ENCODE assay signal across 8 mouse cellular contexts in the genomic region with DNA sequence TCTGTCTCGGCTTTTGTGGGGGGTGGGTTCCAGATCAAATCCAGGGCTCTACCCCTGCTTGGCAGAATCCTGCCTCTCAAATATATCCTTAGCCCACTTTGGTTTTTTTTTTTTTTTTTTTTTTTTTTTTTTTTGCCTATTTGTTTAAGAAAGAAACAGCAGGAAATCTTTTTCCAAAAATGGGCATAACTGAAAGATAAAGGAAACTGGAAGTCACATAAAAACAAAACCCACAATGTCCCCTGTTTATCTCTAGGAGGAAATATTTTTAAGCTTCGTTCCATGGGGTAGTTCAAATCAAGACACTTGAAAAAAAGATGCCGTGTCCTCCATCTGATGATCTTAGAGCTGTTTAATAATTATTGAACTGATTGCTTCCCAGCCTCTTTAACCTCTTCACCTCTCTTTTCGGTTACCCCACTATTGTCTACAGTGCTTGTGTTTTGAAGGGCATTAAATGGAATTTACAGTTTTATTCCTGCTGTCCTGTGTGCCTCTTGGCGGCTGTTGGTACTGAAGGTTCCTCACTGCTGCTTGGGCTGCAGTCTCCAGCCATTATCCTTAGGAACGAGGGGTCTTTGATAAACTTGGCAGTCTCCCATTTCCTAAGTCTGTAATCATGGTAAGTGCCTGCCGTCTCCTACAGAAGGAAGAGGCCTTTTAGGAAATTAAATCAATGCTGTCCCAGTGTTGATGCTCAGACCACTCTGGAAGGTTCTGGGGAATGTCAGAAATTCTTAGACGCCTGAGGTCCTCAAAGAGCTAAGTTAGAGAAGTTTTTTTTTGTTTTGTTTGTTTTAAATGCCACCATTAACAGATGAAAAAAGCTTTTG. TPM values are rescaled to one million over a fixed set of nuclear protein-coding genes. Genes with fewer than 3 reads are reported as not detected.
DNase-seq lines count a peak whose midpoint lies in the region; ATAC-seq and TF ChIP-seq lines count a peak whose summit lies in the region.

No protein-coding gene starts in this region.

- H3K9me3 ChIP-seq in kidney, postnatal 0 days (replicated peaks; ENCODE audit: low read length) = no peaks in the 10 kb centered on the region
- no peaks in the 10 kb centered on the region for H3K9me3 ChIP-seq in embryonic facial prominence, embryonic 12.5 days
- H3K9me3 ChIP-seq in hindbrain, embryonic 14.5 days (ENCODE audit: control insufficient read depth, low read length) = no peaks in the 10 kb centered on the region
- no peaks in the 10 kb centered on the region for H3K9me3 ChIP-seq in midbrain, embryonic 15.5 days

- TF ChIP-seq CTCF in kidney, postnatal 0 days (IDR thresholded peaks at IDR 0.05; ENCODE audit: low read depth) = no peak

- WGBS in kidney, postnatal 0 days = 44% methylated on average over 8 of the region's 8 CpGs
- WGBS in embryonic facial prominence, embryonic 12.5 days = 30% methylated on average over 8 of the region's 8 CpGs
- WGBS in hindbrain, embryonic 14.5 days = 25% methylated on average over 8 of the region's 8 CpGs
- WGBS in midbrain, embryonic 15.5 days = 32% methylated on average over 8 of the region's 8 CpGs

- 0 out of 2 replicates have a peak, but pooled peaks cover 8% of the 10 kb centered on the region for H3K4me1 ChIP-seq in kidney, postnatal 0 days (replicated peaks; ENCODE audit: insufficient read depth, low read length)
- H3K4me1 ChIP-seq in embryonic facial prominence, embryonic 12.5 days = peaks cover 15% of the 10 kb centered on the region
- peaks cover 8% of the 10 kb centered on the region for H3K4me1 ChIP-seq in hindbrain, embryonic 14.5 days (replicated peaks; ENCODE audit: control insufficient read depth, insufficient read depth, low read length)
- H3K4me1 ChIP-seq in midbrain, embryonic 15.5 days = peaks cover 9% of the 10 kb centered on the region

- H3K27ac ChIP-seq in kidney, postnatal 0 days = 0 out of 2 replicates have a peak overlapping the region, but pooled peaks have one; percentile 13
- peak overlapping the region; percentile 65 for H3K27ac ChIP-seq in embryonic facial prominence, embryonic 12.5 days
- H3K27ac ChIP-seq in hindbrain, embryonic 14.5 days = no peak overlapping the region
- 0 out of 2 replicates have a peak overlapping the region, but pooled peaks have one; percentile 9 for H3K27ac ChIP-seq in midbrain, embryonic 15.5 days

- H3K9ac ChIP-seq in kidney, postnatal 0 days (ENCODE audit: low read depth, low read length) = no peak overlapping the region
- H3K9ac ChIP-seq in embryonic facial prominence, embryonic 12.5 days = no peak overlapping the region
- no peak overlapping the region for H3K9ac ChIP-seq in hindbrain, embryonic 14.5 days
- no peak overlapping the region for H3K9ac ChIP-seq in midbrain, embryonic 15.5 days

- H3K36me3 ChIP-seq in kidney, postnatal 0 days (ENCODE audit: insufficient read depth, low read length) = no peaks in the 10 kb centered on the region
- H3K36me3 ChIP-seq in embryonic facial prominence, embryonic 12.5 days = no peaks in the 10 kb centered on the region
- no peaks in the 10 kb centered on the region for H3K36me3 ChIP-seq in hindbrain, embryonic 14.5 days (replicated peaks; ENCODE audit: control insufficient read depth, insufficient read depth)
- no peaks in the 10 kb centered on the region for H3K36me3 ChIP-seq in midbrain, embryonic 15.5 days (replicated peaks)

- no peak for ATAC-seq in kidney, postnatal 0 days (replicated peaks; ENCODE audit: low FRiP score, low read depth)
- no peak for ATAC-seq in embryonic facial prominence, embryonic 12.5 days (ENCODE audit: insufficient number of reproducible peaks, insufficient read depth, low FRiP score, low TSS enrichment)
- no peak for ATAC-seq in hindbrain, embryonic 14.5 days (ENCODE audit: low FRiP score)
- no peak for ATAC-seq in midbrain, embryonic 15.5 days (replicated peaks)

- H3K4me2 ChIP-seq in kidney, postnatal 0 days (ENCODE audit: low read length) = peak overlapping the region; percentile 51
- no peak overlapping the region for H3K4me2 ChIP-seq in embryonic facial prominence, embryonic 12.5 days (replicated peaks)
- H3K4me2 ChIP-seq in hindbrain, embryonic 14.5 days (replicated peaks) = peak overlapping the region; percentile 37; the same call in 1 of the 2 replicates
- H3K4me2 ChIP-seq in midbrain, embryonic 15.5 days = no peak overlapping the region

- peak; percentile 48 for DNase-seq in kidney, postnatal 0 days (ENCODE audit: low spot score)
- no peak for DNase-seq in kidney, postnatal 10 days
- DNase-seq in hindbrain, embryonic 14.5 days (ENCODE audit: low spot score) = no peak
- no peak for DNase-seq in gastrocnemius, postnatal 10 days
- DNase-seq in left cerebral cortex, postnatal 4 days = no peak
- DNase-seq in adrenal gland, postnatal 36 days = no peak

- H3K4me3 ChIP-seq in kidney, postnatal 0 days (replicated peaks; ENCODE audit: low read depth, low read length) = no peak overlapping the region
- no peak overlapping the region for H3K4me3 ChIP-seq in embryonic facial prominence, embryonic 12.5 days
- H3K4me3 ChIP-seq in hindbrain, embryonic 14.5 days (replicated peaks; ENCODE audit: low read length) = no peak overlapping the region
- H3K4me3 ChIP-seq in midbrain, embryonic 15.5 days = no peak overlapping the region

- no peaks in the 10 kb centered on the region for H3K27me3 ChIP-seq in kidney, postnatal 0 days (ENCODE audit: insufficient read depth, low read length)
- no peaks in the 10 kb centered on the region for H3K27me3 ChIP-seq in embryonic facial prominence, embryonic 12.5 days
- H3K27me3 ChIP-seq in hindbrain, embryonic 14.5 days (ENCODE audit: control insufficient read depth, insufficient read depth, low read length) = no peaks in the 10 kb centered on the region
- no peaks in the 10 kb centered on the region for H3K27me3 ChIP-seq in midbrain, embryonic 15.5 days (replicated peaks)

- intact Hi-C loops in left cerebral cortex, postnatal 4 days (cut with DNase I) = no loop called here

RNA-seq across cellular contexts. Expression of a gene that starts 52.9 kb away (rescaled TPM):
- polyA plus RNA-seq in kidney, postnatal 0 days (2015; fragmentation: Nextera tagmentation; extraction: Ambion mirVana) = 3.0 and 3.2 TPM in 2 replicates
- 11.7 TPM in 2 replicates for polyA plus RNA-seq in embryonic facial prominence, embryonic 12.5 days (2016; fragmentation: Nextera tagmentation; extraction: Ambion mirVana)
- polyA plus RNA-seq in hindbrain, embryonic 14.5 days (2014; fragmentation: Nextera tagmentation; extraction: Ambion mirVana) = 18.1 and 18.3 TPM in 2 replicates
- 13.8 and 15.5 TPM in 2 replicates for polyA plus RNA-seq in midbrain, embryonic 15.5 days (2015; fragmentation: Nextera tagmentation; extraction: Ambion mirVana)
- total RNA-seq in gastrocnemius, postnatal 10 days (2021) = 1 to 10 TPM; 5.0 to 5.3 TPM
- 10 to 100 TPM; 26.1 to 26.2 TPM for total RNA-seq in left cerebral cortex, postnatal 4 days (2021)
- 1 to 10 TPM; 3.7 to 4.3 TPM for total RNA-seq in adrenal gland, postnatal 36 days (2021)

Comparison
In these comparisons a context has a peak if more than half of its experiments do, and no peak if none do; other contexts are left out.
1. H3K4me2 ChIP-seq: peak in kidney, postnatal 0 days (single experiment) and hindbrain, embryonic 14.5 days (single experiment); none in embryonic facial prominence, embryonic 12.5 days (single experiment) and midbrain, embryonic 15.5 days (single experiment).